Comparison of ENCODE assay signal across 12 mouse cellular contexts in genomic region chr4:123260071-123260746, GRCm38 (mm10). TPM values are rescaled to one million over a fixed set of nuclear protein-coding genes. Genes with fewer than 3 reads are reported as not detected.
A peak's percentile ranks its signal among the peaks of the same experiment; 100 is the strongest.
DNase-seq lines count a peak whose midpoint lies in the region; ATAC-seq and TF ChIP-seq lines count a peak whose summit lies in the region.
"Had no signal": no experiment of that assay in that cellular context is flagged by ENCODE, and none has a peak within 500 bp of the region (broad histone marks: within the 10 kb centered on the region; RNA-seq: fewer than 3 reads in every experiment).

No protein-coding gene starts in this region.

- H3K36me3 ChIP-seq in hindbrain, embryonic 11.5 days (ENCODE audit: control insufficient read depth, insufficient read depth, low read length) = no peaks in the 10 kb centered on the region
- no peaks in the 10 kb centered on the region for H3K36me3 ChIP-seq in hindbrain, embryonic 16.5 days (ENCODE audit: control insufficient read depth, insufficient read depth, low read length)
- no peaks in the 10 kb centered on the region for H3K36me3 ChIP-seq in thymus, adult 2 months (ENCODE audit: control insufficient read depth, insufficient read depth, low read length)
- no peaks in the 10 kb centered on the region for H3K36me3 ChIP-seq in limb, embryonic 12.5 days
- H3K36me3 ChIP-seq: embryonic facial prominence, embryonic 15.5 days had no signal

- peak; percentile 86 for ATAC-seq in hindbrain, embryonic 11.5 days (ENCODE audit: low FRiP score)
- ATAC-seq in hindbrain, embryonic 16.5 days = no peak
- peak; percentile 80; the same call in 1 of the 2 replicates for ATAC-seq in limb, embryonic 12.5 days (ENCODE audit: insufficient number of reproducible peaks, insufficient read depth, low FRiP score, low TSS enrichment, low read depth)
- ATAC-seq: midbrain, embryonic 16.5 days had no signal

- H3K27me3 ChIP-seq in hindbrain, embryonic 11.5 days (ENCODE audit: control insufficient read depth, insufficient read depth, low read length) = no peaks in the 10 kb centered on the region
- H3K27me3 ChIP-seq in hindbrain, embryonic 16.5 days (replicated peaks; ENCODE audit: control insufficient read depth, insufficient read depth, low read length) = no peaks in the 10 kb centered on the region
- H3K27me3 ChIP-seq in thymus, adult 2 months (ENCODE audit: control insufficient read depth, insufficient read depth, low read length) = no peaks in the 10 kb centered on the region
- H3K27me3 ChIP-seq in limb, embryonic 12.5 days = no peaks in the 10 kb centered on the region
- H3K27me3 ChIP-seq: embryonic facial prominence, embryonic 15.5 days had no signal

- no peak overlapping the region for H3K4me2 ChIP-seq in hindbrain, embryonic 11.5 days (replicated peaks; ENCODE audit: low read depth, low read length)
- H3K4me2 ChIP-seq in hindbrain, embryonic 16.5 days (ENCODE audit: low read length) = no peak overlapping the region
- H3K4me2 ChIP-seq in limb, embryonic 12.5 days = no peak overlapping the region
- H3K4me2 ChIP-seq: embryonic facial prominence, embryonic 15.5 days had no signal

- no peak overlapping the region for H3K9ac ChIP-seq in hindbrain, embryonic 11.5 days (ENCODE audit: low read depth, low read length)
- H3K9ac ChIP-seq in hindbrain, embryonic 16.5 days (ENCODE audit: low read depth, low read length) = no peak overlapping the region
- no peak overlapping the region for H3K9ac ChIP-seq in limb, embryonic 12.5 days (replicated peaks)
- H3K9ac ChIP-seq: embryonic facial prominence, embryonic 15.5 days had no signal

- H3K4me3 ChIP-seq in hindbrain, embryonic 11.5 days (ENCODE audit: low read depth, low read length) = no peak overlapping the region
- no peak overlapping the region for H3K4me3 ChIP-seq in hindbrain, embryonic 16.5 days (ENCODE audit: low read length)
- no peak overlapping the region for H3K4me3 ChIP-seq in thymus, adult 2 months (ENCODE audit: control insufficient read depth, insufficient read depth, low read length)
- H3K4me3 ChIP-seq in limb, embryonic 12.5 days (replicated peaks) = no peak overlapping the region
- H3K4me3 ChIP-seq: embryonic facial prominence, embryonic 15.5 days; left cerebral cortex, adult 2 months had no signal

- TF ChIP-seq CTCF in thymus, adult 2 months (IDR thresholded peaks at IDR 0.05; ENCODE audit: borderline replicate concordance, control insufficient read depth, extremely low read depth, insufficient read depth, low read length, poor library complexity) = no peak

- 0 out of 2 replicates have a peak, but pooled peaks cover 2% of the 10 kb centered on the region for H3K4me1 ChIP-seq in hindbrain, embryonic 11.5 days (replicated peaks; ENCODE audit: control insufficient read depth, insufficient read depth, low read length)
- no peaks in the 10 kb centered on the region; the same call in 1 of the 2 replicates for H3K4me1 ChIP-seq in hindbrain, embryonic 16.5 days (ENCODE audit: control insufficient read depth, insufficient read depth, low read depth, low read length)
- peaks cover 3% of the 10 kb centered on the region for H3K4me1 ChIP-seq in thymus, adult 2 months (replicated peaks; ENCODE audit: control insufficient read depth, insufficient read depth, low read length)
- H3K4me1 ChIP-seq in limb, embryonic 12.5 days (replicated peaks) = peaks cover 14% of the 10 kb centered on the region
- H3K4me1 ChIP-seq: embryonic facial prominence, embryonic 15.5 days had no signal

- peak; percentile 59 for DNase-seq in hindbrain, embryonic 11.5 days (ENCODE audit: low spot score)
- peak; percentile 30 for DNase-seq in thymus, postnatal 4 days
- DNase-seq in thymus, adult 2 months = no peak
- DNase-seq in left cerebral cortex, adult 18-20 months (ENCODE audit: low spot score in 2 of 2) = no peak
- DNase-seq in layer of hippocampus, postnatal 36 days = no peak
- DNase-seq: kidney, adult 11 months; lung, adult 2 months had no signal

- H3K9me3 ChIP-seq in hindbrain, embryonic 11.5 days (ENCODE audit: control insufficient read depth, low read length) = no peaks in the 10 kb centered on the region
- H3K9me3 ChIP-seq in hindbrain, embryonic 16.5 days (ENCODE audit: control insufficient read depth, low read length) = no peaks in the 10 kb centered on the region
- no peaks in the 10 kb centered on the region for H3K9me3 ChIP-seq in limb, embryonic 12.5 days
- H3K9me3 ChIP-seq: embryonic facial prominence, embryonic 15.5 days had no signal

- H3K27ac ChIP-seq in hindbrain, embryonic 11.5 days (ENCODE audit: low read depth, low read length) = no peak overlapping the region
- no peak overlapping the region for H3K27ac ChIP-seq in hindbrain, embryonic 16.5 days (ENCODE audit: low read depth, low read length)
- H3K27ac ChIP-seq in thymus, adult 2 months (ENCODE audit: control insufficient read depth, insufficient read depth, low read length) = no peak overlapping the region
- no peak overlapping the region for H3K27ac ChIP-seq in limb, embryonic 12.5 days
- H3K27ac ChIP-seq: embryonic facial prominence, embryonic 15.5 days; left cerebral cortex, adult 2 months had no signal

- no peak for TF ChIP-seq POLR2A in thymus, adult 2 months (IDR thresholded peaks at IDR 0.05; ENCODE audit: control insufficient read depth, extremely low read depth, insufficient read depth, low read length, poor library complexity)

- WGBS in hindbrain, embryonic 11.5 days = 40% methylated on average over 8 of the region's 8 CpGs
- WGBS in hindbrain, embryonic 16.5 days = 39% methylated on average over 8 of the region's 8 CpGs
- 17% methylated on average over 8 of the region's 8 CpGs for WGBS in thymus, adult 2 months
- WGBS in limb, embryonic 12.5 days = 35% methylated on average over 8 of the region's 8 CpGs

RNA-seq across cellular contexts. Expression of gene Pabpc4, which starts 1.9 kb away (rescaled TPM):
- polyA plus RNA-seq in hindbrain, embryonic 11.5 days (2014; fragmentation: Nextera tagmentation; extraction: Ambion mirVana) = 38.0 and 47.1 TPM in 2 replicates
- polyA plus RNA-seq in hindbrain, embryonic 16.5 days (2015; fragmentation: Nextera tagmentation; extraction: Ambion mirVana) = 23.0 and 31.4 TPM in 2 replicates
- polyA plus RNA-seq in thymus, adult 2 months (2012; rRNA removed) = 146 and 174 TPM in 2 replicates
- polyA plus RNA-seq in limb, embryonic 12.5 days (2016; fragmentation: Nextera tagmentation; extraction: Ambion mirVana) = 39.9 and 41.7 TPM in 2 replicates
- 10 to 100 TPM; 40.3 to 42.2 TPM for total RNA-seq in left cerebral cortex, adult 18-20 months (2021)
- total RNA-seq in layer of hippocampus, postnatal 36 days (2021) = 10 to 100 TPM; 44.4 to 45.0 TPM

RNA-seq across cellular contexts. Expression of gene Heyl, which starts 26.9 kb away (rescaled TPM):
- 10.5 and 14.2 TPM in 2 replicates for polyA plus RNA-seq in hindbrain, embryonic 11.5 days (2014; fragmentation: Nextera tagmentation; extraction: Ambion mirVana)
- polyA plus RNA-seq in hindbrain, embryonic 16.5 days (2015; fragmentation: Nextera tagmentation; extraction: Ambion mirVana) = 5.3 and 7.6 TPM in 2 replicates
- 4.1 and 4.3 TPM in 2 replicates for polyA plus RNA-seq in thymus, adult 2 months (2012; rRNA removed)
- 2.8 and 3.2 TPM in 2 replicates for polyA plus RNA-seq in limb, embryonic 12.5 days (2016; fragmentation: Nextera tagmentation; extraction: Ambion mirVana)
- 1 to 10 TPM; 3.5 to 3.9 TPM for total RNA-seq in left cerebral cortex, adult 18-20 months (2021)
- 1 to 10 TPM; 2.3 to 2.9 TPM for total RNA-seq in layer of hippocampus, postnatal 36 days (2021)

RNA-seq across cellular contexts. Expression of gene Nt5c1a, which starts 58.9 kb away (rescaled TPM):
- not detected in 2 replicates for polyA plus RNA-seq in hindbrain, embryonic 11.5 days (2014; fragmentation: Nextera tagmentation; extraction: Ambion mirVana)
- 0.16 TPM in 1 of 2 replicates, not detected in the other for polyA plus RNA-seq in hindbrain, embryonic 16.5 days (2015; fragmentation: Nextera tagmentation; extraction: Ambion mirVana)
- 0.14 and 1.3 TPM in 2 replicates for polyA plus RNA-seq in thymus, adult 2 months (2012; rRNA removed)
- not detected in 2 replicates for polyA plus RNA-seq in limb, embryonic 12.5 days (2016; fragmentation: Nextera tagmentation; extraction: Ambion mirVana)
- 10 to 100 TPM; 10.5 to 13.4 TPM for total RNA-seq in left cerebral cortex, adult 18-20 months (2021)
- 10 to 100 TPM; 13.4 to 14.5 TPM for total RNA-seq in layer of hippocampus, postnatal 36 days (2021)
- polyA plus RNA-seq: embryonic facial prominence, embryonic 15.5 days had no signal

Comparison
In these comparisons a context has a peak if more than half of its experiments do, and no peak if none do; other contexts are left out.
1. DNase-seq: peak in hindbrain, embryonic 11.5 days (single experiment) and thymus, postnatal 4 days (single experiment); none in thymus, adult 2 months (single experiment), left cerebral cortex, adult 18-20 months (0 of 2) and layer of hippocampus, postnatal 36 days (0 of 2).